Mouse (Mus musculus) inflammation-experienced regulatory T-cells, adult 6 months (primary cell): ENCODE data around the gene Eml1. TPM values are rescaled to one million over a fixed set of nuclear protein-coding genes. Genes with fewer than 3 reads are reported as not detected.
A peak's percentile ranks its signal among the peaks of the same experiment; 100 is the strongest.

Source experiments
- ATAC-seq: one replicate; pipeline ENCODE4 v1.8.0; 2017
- polyA plus RNA-seq, 3 experiments: library from polyadenylated mRNA; unstranded; fragments of 100-300 nt; shearing (Covaris generic); gene quantifications; one replicate each; pipeline ENCODE4 v1.2.1; 2017

Gene Eml1
- not detected for polyA plus RNA-seq

DNA sequence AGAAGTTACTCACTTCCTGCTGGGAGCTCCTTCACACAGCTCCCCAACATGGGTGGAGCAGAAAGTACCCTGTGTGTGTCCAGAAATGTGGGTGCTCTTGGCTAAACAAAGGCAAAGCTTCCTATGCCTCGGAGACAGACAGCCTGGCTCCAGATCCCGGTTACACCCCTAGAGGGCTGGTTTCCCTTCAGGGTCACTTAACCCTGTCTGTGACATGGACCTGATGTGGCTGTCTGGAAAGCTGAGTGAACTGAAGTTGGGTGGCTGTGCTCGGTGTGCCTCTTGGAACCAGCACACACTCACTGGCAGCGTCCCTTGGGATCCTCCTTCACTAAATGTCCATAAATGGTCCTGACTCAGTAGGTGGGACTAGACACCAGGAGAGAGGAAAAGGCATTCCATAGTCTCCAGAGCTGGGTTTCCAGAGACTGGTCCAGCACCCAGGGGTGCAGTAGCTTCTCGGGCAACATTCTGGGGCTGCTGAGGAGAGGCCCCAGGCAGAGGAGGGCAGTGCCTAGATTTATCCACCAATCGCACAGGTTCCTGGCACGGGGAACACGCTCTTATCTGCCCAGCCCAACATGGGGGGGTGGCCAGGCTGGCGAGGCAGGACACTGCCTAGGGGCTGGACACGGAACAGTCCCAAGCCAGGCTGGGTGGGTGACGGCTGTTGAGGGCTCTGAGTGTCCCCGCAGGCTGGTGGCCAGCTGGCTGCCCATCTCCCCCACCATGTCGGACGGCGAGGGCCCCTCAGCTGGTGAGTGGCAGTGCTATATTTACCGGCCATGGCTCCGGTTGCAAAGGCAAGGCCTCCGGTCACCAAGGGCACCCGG is at the start of gene Eml1:
Gene Eml1 (plus strand): TSS at position 362 of the 833 bp plus-strand sequence.
- ATAC-seq, result no peak

DNA sequence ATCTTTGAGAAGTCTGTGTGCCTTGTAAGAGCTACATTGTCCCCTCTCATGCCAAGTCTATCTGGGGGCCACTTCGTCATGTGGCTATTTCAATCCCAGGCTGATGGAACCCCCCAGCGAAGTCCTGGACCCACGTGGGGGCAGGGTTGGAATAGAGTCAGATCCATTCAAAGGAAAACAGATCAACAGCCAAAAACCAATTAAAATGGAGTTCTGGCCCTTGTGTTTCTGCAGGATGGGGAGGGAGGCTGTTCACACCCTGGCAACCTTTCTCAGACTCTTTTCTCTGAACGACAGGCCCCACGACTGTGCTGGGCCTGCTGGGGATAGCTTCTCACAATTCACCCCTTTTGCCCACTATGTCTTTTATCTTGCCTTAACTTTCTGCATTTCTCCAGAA is 44.4 kb upstream of the Eml1 start:
- no peak for ATAC-seq

DNA sequence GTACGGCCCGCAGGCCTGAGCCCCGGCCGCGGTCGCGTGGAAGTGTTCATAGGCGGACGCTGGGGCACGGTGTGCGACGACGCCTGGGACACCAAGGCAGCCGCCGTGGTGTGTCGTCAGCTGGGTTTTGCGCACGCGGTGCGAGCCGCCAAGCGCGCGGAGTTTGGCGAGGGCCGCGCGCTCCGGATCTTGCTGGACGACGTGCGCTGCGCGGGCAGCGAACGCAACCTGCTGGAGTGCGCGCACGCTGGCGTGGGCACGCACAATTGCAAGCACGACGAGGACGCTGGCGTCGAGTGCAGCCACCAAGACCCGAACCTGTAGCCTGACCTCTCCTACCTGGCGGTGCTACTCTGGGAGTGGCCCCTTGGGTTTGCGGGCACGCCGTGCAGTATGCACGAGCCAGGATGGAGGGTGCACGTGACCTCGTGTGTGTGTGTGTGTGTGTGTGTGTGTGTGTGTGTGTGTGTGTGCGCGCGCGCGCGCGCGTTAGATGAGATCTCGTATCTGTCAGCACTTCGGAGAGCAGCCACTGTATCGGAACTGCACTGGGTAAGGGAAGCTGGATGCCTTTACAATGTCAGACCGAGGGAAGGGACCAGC is 42.8 kb upstream of the Eml1 start:
- no peak for ATAC-seq

DNA sequence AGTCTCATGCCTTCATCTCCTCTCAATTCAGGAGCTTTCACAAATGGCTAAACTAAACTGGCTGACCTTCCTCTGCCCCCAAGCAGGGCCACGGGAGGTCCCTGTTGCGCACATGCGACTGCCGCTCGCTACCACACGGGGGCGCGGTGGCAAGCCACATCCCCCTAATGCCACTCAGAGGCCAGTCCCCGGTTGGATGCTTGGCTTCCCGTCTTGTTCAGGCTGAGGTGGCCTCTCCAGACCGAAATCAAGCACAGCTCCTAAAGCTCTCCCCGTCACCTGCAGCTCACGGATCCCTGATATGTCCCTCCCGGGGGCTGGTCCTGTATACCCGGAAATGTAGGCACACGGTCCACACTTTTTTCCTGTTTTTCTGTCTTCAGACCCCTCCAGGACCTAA is 37.7 kb upstream of the Eml1 start:
- ATAC-seq, result peak; percentile 59

DNA sequence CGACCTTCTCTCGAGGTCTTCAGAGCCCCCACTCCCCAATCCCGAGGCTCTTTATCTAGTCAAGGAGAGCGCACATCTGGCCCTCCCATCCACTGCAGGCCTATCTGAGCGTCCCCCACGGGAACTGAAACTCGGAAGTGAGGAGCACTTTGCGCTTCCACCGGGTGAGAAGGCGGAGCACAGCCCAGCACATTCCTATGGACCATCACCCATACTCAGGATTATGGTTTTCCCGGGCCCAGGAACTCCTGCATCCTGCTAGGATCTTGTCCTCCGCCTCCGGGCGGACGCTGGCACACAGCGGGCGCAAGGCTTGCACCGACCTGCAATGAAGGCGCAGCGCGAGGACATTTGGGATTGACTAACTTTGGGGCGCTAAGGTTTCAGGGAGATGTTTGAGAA is 37.3 kb upstream of the Eml1 start:
- peak; percentile 20 for ATAC-seq

DNA sequence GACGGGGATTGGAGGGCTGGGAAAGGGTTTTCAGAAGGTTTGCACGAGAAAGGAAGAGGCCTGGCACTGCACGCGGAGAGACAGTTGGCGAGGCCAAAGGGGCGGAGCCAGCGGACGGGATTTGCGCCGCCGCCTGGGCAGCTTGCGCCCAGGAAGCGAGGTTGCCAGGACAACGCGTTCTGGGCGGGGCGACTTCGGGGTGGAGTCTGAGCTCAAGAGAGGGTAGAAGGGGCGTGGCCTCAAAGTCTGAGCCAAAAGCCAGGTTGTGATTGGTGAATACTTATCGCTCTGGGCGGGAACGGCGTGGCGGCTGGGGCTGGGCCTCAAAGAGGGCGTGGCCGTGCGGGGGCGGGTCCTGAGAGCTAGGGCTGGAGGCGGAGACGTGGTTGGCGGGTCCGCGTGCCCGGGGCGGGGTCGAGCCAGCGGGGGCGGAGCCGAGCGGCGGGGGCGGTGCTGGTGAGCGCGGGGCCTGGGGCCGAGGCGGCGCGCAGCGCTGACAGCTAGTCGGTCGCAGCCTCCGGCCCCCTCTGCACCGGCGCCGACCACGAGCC is 36.8 kb upstream of the Eml1 start, which contains the start of gene Cyp46a1:
Gene Cyp46a1 (plus strand): TSS at position 487 of the 551 bp plus-strand sequence.
- ATAC-seq, result peak; percentile 90

DNA sequence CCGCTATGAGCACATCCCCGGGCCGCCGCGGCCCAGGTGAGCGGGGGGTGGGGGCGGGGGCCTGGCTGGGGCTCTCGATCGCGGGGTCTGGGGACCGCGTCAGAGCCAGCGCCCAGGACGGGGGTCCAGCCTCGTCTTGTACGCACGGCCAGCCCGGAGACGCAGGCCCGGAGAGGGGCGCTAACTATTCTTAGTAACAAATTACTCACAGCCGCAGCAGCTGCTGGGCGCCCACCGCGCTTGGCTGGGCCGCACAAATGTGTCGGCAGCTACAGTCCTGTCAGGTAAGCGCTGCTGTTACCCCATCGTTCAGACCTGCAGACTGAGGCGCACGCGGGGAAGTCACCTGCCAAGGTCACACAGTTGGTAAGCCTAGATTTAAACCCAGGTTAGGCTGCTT is 36.2 kb upstream of the Eml1 start:
- ATAC-seq, result no peak

DNA sequence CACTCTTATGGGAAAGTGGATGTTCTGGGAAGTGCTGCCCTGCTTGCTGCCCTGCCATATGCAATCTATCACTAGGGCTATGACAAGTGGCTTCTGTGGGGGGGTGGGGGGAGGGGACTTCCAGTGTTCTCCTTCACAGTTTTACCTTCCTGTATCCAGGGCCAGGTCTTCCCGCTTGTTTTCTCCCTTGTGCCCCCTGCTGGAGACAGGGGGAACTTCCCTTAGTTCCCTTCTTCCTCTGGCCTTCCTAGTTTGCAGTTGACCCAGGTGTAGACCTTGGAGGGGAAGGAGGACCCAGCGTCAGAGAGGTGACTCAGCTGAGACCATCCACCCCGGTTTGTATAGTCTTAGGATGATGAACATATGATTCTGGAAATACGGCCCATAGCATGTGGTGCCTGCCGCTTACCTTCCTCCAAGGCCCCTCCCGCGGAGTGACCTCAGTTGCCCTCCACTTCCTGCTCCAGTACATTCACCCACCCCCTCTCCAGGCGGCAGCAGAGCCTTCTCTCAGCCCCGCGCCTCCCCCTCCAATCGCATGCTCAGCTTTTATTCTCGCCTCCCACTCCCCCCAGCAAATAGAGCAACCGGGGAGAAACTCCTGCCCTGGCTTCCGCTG is 32.1 kb upstream of the Eml1 start:
- no peak for ATAC-seq

DNA sequence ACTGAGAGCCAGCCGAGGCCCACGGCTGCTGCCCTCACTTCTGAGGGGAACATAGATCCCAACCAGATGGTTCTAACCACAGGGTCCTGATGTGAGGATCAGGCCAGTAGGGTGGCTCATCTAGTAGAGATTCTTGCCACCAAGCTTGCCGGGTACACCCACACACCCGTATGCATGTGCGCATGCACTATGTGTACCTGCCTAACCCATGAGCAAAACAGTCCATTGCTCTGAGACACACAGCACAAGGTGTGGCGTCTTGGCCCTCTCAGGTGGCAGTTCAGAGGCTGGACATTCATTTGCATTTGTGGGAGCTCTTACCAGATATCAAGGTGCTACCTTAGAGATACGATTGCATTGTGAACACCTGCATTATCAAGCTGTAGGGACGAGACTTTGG is 22.6 kb upstream of the Eml1 start:
- ATAC-seq, result no peak

DNA sequence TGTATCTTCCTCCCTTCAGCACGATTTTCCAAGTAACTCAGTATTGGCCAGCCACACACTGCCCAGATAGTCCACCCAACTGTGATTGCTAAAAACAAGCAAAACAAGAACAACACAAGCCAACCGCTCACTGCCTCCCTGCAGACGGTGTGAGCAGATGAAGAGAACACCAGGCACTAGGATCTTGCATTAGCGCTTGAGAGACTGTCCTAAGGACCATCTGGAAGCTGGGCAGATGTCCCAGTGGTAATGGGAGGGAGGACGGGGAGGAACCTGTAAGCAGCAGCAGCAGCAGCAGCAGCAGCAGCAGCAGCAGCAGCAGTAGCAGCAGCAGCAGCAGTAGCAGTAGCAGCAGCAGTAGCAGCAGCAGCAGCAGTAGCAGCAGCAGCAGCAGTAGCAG is 21.7 kb upstream of the Eml1 start:
- ATAC-seq, result no peak

DNA sequence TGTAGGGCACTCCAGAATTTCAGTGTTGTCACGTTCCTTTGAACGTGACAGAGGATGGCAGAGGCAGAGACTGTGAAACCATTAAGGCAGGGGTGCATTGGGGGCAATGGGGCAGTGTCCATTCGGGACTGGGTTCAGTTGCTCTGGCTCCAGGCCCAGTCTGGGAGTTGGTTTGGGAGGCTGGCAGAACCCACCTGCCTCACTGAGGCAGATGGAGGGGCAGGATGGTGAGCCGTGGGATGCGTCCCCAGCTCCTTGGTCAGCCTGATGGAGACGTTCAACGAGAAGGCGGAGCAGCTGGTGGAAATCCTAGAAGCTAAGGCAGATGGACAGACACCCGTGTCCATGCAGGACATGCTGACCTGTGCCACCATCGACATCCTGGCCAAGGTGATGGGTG is 19.8 kb upstream of the Eml1 start:
- no peak for ATAC-seq

DNA sequence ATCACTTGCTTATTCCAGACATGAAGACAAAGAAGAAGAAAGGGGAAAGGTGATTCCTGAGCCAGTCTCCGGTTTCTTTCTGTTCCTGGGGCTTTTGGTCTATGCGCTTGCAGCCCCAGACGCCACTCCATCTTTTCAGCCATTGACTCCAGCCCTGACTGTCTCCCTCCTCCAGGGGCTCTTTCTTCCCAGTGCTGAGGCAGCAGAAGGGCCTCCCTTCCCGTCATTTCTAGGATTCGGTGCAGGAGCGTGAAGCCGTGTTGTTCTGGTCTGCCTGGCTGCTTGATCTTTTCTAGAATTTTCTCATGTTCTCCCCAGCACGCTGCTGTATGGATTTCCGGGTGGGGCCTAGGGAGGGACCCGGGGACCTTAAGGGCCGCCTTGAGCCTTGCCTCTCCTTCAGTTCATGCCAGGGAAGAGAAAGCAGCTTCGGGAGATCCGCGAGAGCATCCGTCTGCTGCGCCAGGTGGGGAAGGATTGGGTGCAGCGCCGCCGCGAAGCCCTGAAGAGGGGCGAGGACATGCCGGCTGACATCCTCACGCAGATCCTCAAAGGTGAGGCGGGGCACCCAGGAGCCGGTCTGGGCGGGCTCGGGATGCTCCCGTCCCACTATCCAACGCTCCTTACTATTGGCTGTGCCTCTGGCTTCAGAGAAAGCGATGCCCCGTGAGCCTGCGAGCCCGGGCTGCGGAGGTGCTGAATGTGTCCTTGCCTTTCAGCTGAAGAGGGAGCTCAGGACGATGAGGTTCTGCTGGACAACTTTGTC is 18.2 kb upstream of the Eml1 start:
- ATAC-seq, result no peak

DNA sequence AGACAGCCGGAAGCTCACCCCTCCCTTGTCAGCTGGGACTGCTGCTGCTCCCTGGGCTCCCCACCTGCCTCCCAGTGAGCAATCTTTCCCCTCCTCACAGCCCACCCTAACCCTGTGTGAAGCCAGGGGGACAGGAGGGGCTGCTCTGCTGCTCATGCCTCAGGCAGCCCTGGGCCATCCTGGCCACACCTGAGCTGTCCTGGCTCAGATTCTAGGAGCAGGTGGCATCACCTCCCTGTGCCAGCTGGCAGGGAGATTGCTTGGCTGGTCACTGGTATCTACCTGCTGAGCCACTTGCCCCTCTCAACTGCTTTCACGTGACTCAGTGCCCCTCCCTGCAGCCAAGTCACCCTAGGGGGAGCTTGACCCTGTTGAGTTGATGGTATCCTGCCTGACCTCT is 16.5 kb upstream of the Eml1 start:
- no peak for ATAC-seq

DNA sequence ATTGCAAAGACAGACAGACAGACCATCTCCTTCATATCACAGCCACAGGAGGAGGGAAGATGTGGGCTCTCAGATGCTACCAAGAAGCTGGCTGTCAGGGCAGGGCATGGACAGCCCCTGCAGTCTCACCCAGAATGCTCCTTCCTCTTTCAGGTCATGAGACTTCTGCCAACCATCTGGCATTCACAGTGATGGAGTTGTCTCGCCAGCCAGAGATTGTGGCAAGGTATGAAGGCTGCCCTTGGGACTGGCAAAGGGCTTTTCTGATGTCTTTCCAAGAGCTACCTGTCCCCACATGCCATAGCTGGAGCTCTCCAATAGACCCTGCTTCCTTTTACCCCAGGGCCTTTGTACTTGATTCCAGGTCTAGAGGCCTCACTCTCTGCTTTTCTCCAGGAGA is 15.5 kb upstream of the Eml1 start:
- no peak for ATAC-seq

DNA sequence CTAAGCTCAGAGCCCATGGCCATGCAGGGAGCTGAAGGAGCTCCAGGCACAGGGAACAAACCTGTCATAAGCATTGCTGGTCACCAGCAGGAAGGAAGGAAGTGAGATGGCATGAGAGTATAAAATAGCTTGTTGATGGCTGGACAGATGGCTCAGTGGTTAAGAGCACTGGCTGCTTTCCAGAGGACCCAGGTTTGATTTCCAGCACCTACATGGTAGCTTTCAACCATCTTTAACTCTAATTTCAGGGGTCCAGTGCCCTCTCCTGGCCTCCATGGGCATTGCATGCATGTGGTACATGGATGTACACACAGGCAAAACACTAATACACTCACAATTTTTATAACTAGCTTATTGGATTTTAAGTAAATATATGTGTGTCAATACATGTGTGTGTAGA is 14.8 kb upstream of the Eml1 start:
- no peak for ATAC-seq

DNA sequence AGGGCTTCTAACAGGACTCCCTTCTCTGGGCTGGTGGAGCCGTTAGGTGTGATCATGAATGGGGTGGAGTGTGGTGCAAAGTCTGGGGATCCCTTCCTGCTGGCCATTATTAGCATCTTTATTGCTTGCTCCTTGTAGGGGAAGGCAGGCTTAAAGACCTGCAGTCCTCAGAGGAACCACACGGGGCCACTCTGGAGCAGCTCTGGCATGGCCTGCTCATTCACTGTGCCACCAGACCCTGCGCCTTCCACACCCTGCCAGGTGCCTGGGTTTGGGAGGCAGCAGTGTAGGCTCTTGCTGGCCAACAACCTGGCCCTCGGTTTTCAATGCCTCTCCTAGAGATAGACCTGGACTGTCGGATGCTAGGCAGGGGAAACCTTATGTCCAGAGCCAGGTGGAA is 7.0 kb upstream of the Eml1 start:
- no peak for ATAC-seq

DNA sequence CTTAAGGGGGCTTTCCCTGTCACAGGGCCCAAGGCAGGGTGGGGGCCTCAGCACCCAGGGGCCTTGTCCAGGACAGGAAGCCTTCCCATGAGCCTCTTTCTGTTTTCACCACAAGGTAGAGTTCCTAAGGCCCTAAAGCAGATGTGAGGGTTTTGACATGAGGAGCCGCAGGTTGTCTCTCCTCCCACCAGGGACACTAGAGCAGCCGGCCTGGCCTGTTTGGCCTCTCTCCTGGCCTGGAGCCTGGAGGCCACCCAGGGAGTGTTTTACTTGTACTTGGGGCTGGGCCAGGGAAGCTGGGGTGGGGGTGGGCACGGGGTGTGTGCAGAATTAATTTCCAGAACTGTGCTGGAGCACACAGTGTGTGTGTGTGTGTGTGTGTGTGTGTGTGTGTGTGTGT is 5.4 kb upstream of the Eml1 start:
- no peak for ATAC-seq

DNA sequence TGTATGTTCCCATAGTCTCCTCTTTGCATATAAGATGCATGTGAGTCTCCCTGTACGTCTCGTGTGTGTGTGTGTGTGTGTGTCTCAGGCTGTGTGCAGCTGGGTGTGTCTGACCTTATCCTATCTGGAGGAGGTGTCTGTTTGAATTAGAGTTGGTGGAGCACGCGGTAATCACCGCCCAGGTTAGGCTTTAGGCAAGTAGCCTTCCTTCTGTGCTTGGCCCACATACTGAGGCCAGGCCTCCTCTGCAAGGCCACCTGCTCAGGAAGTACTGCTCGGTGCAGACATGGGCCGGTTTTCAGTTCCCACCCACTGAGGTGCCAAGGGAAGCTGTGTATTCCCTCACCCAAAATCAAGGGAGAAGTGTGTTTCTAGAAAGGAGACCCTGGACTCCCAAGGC is 4.9 kb upstream of the Eml1 start:
- ATAC-seq, result no peak

DNA sequence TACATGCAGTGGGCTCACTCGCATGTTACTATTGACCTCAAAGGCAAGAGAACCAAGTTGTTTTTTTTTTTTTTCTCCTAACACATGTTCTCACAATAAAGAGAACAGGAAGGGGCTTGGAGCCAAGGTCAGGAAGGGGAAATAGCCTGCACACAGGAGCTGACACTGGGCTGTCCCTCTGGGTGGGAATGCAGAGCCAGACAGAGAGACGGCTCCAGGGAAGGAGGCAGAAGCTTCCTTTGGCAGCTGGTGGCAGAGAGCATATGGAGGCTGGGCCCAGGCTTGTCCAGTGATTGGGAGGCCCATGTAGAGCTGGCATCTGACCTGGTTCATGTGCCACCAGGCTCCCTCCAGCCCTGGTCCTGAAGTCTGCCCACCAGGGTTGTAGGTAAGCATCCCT is 2.8 kb upstream of the Eml1 start:
- no peak for ATAC-seq

DNA sequence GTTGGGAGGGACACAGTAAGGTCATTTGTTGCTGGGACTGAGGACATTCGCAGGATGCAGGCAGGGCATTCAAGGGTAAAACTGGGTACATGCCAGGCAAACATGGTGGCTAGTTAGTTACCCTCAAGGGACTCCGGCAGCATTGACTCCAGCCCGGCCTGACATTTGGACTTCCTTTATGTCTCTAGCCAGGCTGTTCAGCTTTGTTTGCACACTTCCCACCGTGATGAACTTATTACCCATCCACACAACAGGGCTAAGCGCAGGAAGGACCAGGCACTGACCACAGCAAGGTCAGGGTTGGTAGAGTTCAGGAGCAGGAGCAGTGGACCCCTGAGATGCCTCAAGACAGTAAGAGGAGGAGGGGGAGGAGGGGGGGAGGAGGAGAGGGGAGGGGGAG is 1.8 kb upstream of the Eml1 start:
- ATAC-seq, result no peak

DNA sequence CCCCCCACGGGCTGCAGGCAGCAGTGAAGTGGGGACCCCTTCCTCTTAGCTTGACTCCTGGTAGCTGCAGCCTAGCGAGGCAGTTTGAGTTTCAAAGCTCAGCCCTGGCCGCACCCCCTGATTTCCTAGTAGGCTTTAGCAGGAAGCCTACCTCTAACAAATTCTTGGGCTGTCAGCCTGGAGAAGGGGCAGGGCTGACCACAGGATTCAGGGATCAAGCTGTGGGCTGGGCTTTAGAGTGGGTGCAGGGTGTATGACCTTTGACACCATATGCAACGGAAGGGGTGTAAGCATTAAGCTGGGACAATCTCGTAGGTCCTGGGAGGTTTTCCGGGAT is 640 bp downstream of the Eml1 start:
- no peak for ATAC-seq

DNA sequence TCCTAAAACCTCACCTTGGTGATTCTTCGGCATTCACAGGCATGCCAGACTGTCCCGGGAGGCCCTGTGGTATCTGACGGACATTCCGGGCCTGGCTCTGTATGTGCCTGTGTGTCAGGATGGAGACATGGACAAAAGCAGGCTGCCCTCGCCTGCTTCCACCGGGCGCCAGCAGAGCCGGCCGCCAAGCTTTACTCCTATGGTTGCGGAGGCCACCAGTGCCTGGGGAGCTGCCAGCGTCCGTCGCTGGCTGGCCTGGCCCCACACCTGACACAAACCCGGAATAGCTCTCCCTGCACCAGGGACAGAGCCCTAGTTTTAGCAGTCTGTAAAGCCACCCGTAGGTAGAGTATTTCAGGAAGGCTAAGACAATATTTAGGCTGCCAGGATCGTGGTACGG is 1.5 kb downstream of the Eml1 start:
- ATAC-seq, result no peak

DNA sequence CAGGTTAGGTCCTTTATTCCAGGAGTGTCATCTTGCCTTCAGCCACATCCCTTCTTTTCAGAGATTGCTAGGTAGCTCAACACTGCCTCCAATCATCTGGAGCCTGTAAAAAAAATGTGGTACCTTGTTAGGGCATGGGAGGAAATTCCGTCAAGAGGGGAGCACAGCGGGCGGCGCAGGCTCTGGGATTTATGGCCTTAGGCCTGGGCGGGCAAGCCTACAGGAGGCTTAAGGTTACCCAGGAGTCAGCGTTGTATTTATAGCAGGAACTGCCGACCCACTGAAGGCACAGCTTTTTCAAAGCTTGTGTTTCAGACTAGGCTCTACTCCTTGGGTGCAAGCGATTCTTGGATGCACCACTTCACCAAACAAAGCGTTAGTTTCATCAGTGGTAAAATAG is 2.9 kb downstream of the Eml1 start:
- no peak for ATAC-seq
